Mouse (Mus musculus): ENCODE results near the gene A630089N07Rik.

The A630089N07Rik gene

GRCm38 (mm10) chr16:97961381-97962150 is 120.7 kb downstream of the A630089N07Rik start:
- no peak for DNase-seq

- no peak for DNase-seq
These were observed 121.9 kb downstream of the A630089N07Rik start for GRCm38 (mm10) chr16:97960348-97960747.

DNA sequence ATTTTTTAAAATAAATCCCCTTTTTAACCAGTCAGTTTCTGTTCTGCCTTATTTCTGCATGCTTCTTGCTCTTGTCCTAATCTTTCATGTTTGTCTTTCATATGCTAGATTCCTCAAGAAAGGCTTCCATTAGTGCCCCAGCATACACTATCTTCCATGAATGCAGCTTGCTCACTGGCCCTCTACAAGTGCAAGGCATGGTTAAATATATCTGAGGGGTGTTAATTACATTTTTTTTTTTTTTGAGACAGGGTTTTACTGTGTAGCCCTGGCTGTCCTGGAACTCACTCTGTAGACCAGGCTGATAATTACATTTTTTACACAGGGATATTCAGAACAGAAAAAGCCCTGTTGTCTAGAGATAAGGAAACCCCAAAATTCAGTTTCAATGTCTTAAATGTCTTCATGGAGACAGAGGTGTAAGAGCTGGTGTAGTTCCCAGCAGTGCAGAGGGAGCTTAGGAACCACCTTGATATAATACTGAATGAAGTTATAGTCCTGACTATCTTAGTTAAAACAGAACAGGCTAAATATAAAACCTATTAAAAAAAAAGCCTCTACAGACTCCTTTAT is 123.8 kb downstream of the A630089N07Rik start:
- no peak for DNase-seq

DNA sequence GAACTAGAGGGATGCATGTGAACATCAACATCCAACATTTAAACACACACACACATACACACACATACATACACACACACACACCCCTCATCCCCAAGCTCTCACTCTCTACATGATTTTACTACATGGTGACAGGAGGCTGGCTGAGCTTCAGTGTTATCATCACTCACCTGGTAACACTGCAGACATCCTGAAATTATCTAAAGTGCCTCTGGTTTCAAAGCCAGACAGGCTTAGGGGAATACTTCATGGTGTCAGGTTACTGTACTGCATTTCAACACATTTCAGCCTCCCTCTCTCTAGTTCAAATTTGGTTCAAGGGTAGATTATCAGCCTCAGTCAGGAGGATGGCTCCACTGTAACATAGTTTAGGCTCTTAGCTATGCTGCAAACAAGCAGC is 124.6 kb downstream of the A630089N07Rik start:
- DNase-seq: no peak

DNA sequence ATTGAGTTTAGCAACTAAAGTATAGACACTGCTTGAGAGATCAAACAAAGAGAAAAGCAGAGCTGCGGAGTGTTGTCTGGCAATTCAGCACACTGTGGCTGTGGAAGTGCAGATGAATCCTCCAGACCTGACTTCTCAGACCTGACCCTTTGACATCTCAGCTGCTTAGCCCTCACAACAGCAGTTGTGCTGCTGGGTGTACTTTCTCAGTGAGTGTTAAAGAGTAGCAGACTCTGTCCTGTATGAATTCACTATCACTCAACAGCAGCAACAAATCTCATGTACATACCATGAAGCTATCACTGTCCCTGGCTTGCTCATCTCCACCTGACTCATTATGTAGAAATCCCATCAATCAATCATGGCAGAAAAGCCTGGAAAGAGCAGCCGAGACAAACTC is 126.2 kb downstream of the A630089N07Rik start:
- DNase-seq: no peak

DNA sequence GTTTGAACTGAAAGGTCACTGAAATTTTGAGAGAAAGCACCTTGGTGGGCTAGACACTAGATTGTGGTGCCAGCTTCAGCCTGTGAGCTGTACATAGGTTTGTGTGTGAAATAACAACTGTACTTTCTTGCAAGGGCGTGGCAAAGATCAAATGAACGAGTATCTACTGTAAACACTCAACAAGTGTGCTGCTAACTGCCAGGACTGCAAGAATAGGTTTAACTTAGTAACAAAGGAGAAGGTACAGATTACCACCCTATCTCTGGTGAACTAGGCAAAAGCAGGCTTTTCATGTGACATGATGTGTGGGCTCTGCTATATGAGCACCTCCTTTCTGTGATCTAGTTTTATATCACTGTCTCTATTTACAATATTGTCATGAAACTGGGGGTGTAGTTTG is 128.9 kb downstream of the A630089N07Rik start:
- DNase-seq: no peak

DNA sequence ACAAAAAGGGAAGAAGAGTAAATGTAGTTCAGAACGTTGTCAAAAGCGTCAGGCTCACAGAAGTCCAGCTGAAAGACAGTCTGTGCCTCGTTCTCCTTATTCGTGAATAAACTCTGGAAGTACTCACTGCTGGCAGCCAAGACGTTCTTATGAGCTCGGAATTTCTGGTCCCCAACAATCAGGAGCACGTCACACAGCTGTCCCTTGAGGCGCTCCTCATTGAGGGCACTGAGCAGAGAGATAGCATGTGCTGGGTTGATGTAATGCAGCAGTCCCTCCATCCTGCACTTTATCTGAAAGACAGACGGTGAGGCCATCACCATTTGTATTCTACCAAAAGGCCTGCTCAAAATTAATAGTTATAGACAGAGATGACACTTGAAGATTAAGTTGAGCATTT is 129.4 kb downstream of the A630089N07Rik start:
- no peak for DNase-seq

DNA sequence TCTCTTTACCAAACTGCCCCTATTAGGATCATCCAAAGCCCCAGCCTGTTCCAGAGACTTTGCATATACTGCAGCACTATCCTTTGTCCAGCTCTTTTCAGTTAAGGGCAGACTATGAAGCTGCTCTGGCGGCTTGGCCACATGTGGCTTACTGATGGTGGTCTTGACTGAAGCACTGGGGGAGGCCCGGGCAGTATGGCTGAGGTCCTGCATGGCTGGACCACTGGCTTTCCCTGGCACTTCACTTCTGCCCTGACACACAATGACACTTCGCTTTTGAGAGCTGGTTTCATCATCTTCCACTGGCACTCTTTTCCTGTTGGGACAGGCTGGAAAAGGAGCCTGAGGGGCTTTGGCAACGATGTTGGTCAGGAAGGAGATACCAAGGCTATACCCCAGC is 129.9 kb downstream of the A630089N07Rik start:
- no peak for DNase-seq
